Mouse (Mus musculus): ENCODE results near the gene Nup35.
A peak's percentile ranks its signal among the peaks of the same experiment; 100 is the strongest.

Nup35 gene

GRCm38 (mm10) chr2:80616854-80617737 lies at the start of gene Nup35, which contains the start of gene Dusp19:
Nup35 (plus strand) TSS chr2:80617236.
Dusp19 (plus strand) TSS chr2:80617045.
- DNase-seq (ENCODE audit: low read depth, low spot score): peak; percentile 90

- DNase-seq (ENCODE audit: low read depth, low spot score): no peak
These were observed 49.6 kb upstream of the Nup35 start for GRCm38 (mm10) chr2:80567411-80567810.

- no peak for DNase-seq (ENCODE audit: low read depth, low spot score)
These were observed 46.4 kb upstream of the Nup35 start for GRCm38 (mm10) chr2:80570656-80571055.

- no peak for DNase-seq (ENCODE audit: low read depth, low spot score)
These were observed 39.8 kb upstream of the Nup35 start for GRCm38 (mm10) chr2:80577286-80577685.

- DNase-seq (ENCODE audit: low read depth, low spot score): peak; percentile 21
These were observed 37.7 kb upstream of the Nup35 start for GRCm38 (mm10) chr2:80579253-80579891.

GRCm38 (mm10) chr2:80580311-80580961 lies 36.6 kb upstream of the Nup35 start:
- peak; percentile 15 for DNase-seq (ENCODE audit: low read depth, low spot score)

- peak; percentile 62 for DNase-seq (ENCODE audit: low read depth, low spot score)
These were observed 35.9 kb upstream of the Nup35 start, which contains the start of gene Nckap1 for GRCm38 (mm10) chr2:80581043-80581711. Nckap1 (minus strand) TSS chr2:80581380.

GRCm38 (mm10) chr2:80582356-80582755 lies 34.7 kb upstream of the Nup35 start:
- no peak for DNase-seq (ENCODE audit: low read depth, low spot score)

GRCm38 (mm10) chr2:80594215-80594918 lies 22.7 kb upstream of the Nup35 start:
- DNase-seq (ENCODE audit: low read depth, low spot score): no peak

GRCm38 (mm10) chr2:80596960-80597359 lies 20.1 kb upstream of the Nup35 start:
- DNase-seq (ENCODE audit: low read depth, low spot score): no peak

- no peak for DNase-seq (ENCODE audit: low read depth, low spot score)
These were observed 17.2 kb upstream of the Nup35 start for GRCm38 (mm10) chr2:80599850-80600249.

- no peak for DNase-seq (ENCODE audit: low read depth, low spot score)
These were observed 16.4 kb upstream of the Nup35 start for GRCm38 (mm10) chr2:80600611-80601010.

GRCm38 (mm10) chr2:80602756-80603155 lies 14.3 kb upstream of the Nup35 start:
- DNase-seq (ENCODE audit: low read depth, low spot score): no peak

GRCm38 (mm10) chr2:80603771-80604426 lies 13.1 kb upstream of the Nup35 start:
- no peak for DNase-seq (ENCODE audit: low read depth, low spot score)

- no peak for DNase-seq (ENCODE audit: low read depth, low spot score)
These were observed 4.8 kb upstream of the Nup35 start for GRCm38 (mm10) chr2:80612286-80612685.

- DNase-seq (ENCODE audit: low read depth, low spot score): no peak
These were observed 4.2 kb upstream of the Nup35 start for GRCm38 (mm10) chr2:80612796-80613195.

- no peak for DNase-seq (ENCODE audit: low read depth, low spot score)
These were observed 2.0 kb downstream of the Nup35 start for GRCm38 (mm10) chr2:80618991-80619390.

- DNase-seq (ENCODE audit: low read depth, low spot score): no peak
These were observed 4.9 kb downstream of the Nup35 start for GRCm38 (mm10) chr2:80621921-80622320.

GRCm38 (mm10) chr2:80624523-80624922 lies 7.5 kb downstream of the Nup35 start:
- no peak for DNase-seq (ENCODE audit: low read depth, low spot score)

GRCm38 (mm10) chr2:80632336-80633026 lies 15.4 kb downstream of the Nup35 start:
- no peak for DNase-seq (ENCODE audit: low read depth, low spot score)

Measured in skeletal muscle tissue, adult 2 months (tissue).